Mouse (Mus musculus) kidney, embryonic 16.5 days (tissue): ENCODE results near the gene Cd300ld3. TPM values are rescaled to one million over a fixed set of nuclear protein-coding genes. Genes with fewer than 3 reads are reported as not detected.

ENCODE experiments used
- ATAC-seq: fragments of 200-750 bp; cut with Nextera tagmentation; 2 replicates; pipeline ENCODE4 v1.8.0; 2017; ENCODE audit warnings: moderate TSS enrichment; ENCODE audit not compliant: low FRiP score, low TSS enrichment
- H3K27ac ChIP-seq: fragments of 300-500 bp; sonication (generic); 2 replicates; pipeline ENCODE4 v1.5.1; 2014; ENCODE audit warnings: low read length
- H3K27me3 ChIP-seq: fragments of 300-500 bp; sonication (generic); 2 replicates; pipeline ENCODE4 v1.6.1; 2014; ENCODE audit warnings: low read length, control low read depth, mixed read lengths; ENCODE audit not compliant: insufficient read depth
- H3K36me3 ChIP-seq: fragments of 300-500 bp; sonication (generic); 2 replicates; pipeline ENCODE4 v1.6.1; 2014; ENCODE audit warnings: low read length, control low read depth, mixed read lengths; ENCODE audit not compliant: insufficient read depth
- H3K4me1 ChIP-seq: fragments of 300-500 bp; sonication (generic); 2 replicates; pipeline ENCODE4 v1.6.1; 2014; ENCODE audit warnings: low read length, control low read depth, mixed read lengths; ENCODE audit not compliant: insufficient read depth
- H3K4me2 ChIP-seq: fragments of 300-500 bp; sonication (generic); replicated peaks from 2 replicates; pipeline ENCODE4 v1.6.1; 2014; ENCODE audit warnings: low read depth, low read length
- H3K4me3 ChIP-seq: fragments of 300-500 bp; sonication (generic); 2 replicates; pipeline ENCODE4 v1.5.1; 2014; ENCODE audit warnings: mild to moderate bottlenecking, low read length
- H3K9ac ChIP-seq: fragments of 300-500 bp; sonication (generic); replicated peaks from 2 replicates; pipeline ENCODE4 v1.6.1; 2014; ENCODE audit warnings: low read length
- H3K9me3 ChIP-seq: fragments of 300-500 bp; sonication (generic); 2 replicates; pipeline ENCODE4 v1.6.1; 2016; ENCODE audit warnings: low read length, control low read depth
- WGBS: fragments of 180-500 bp; shearing (Covaris S2); extraction: QIAGEN DNeasy Blood & Tissue Kit; methylation state at CpG from one replicate; pipeline ENCODE4 v1.1.7; 2014; 5-methylcytosine and 5-hydroxymethylcytosine counted together
- polyA plus RNA-seq: library from polyadenylated mRNA; unstranded; fragments of >200 nt; fragmentation: Nextera tagmentation; extraction: Ambion mirVana; gene quantifications from 2 replicates; pipeline ENCODE4 v1.2.1, GENCODE M21; 2015

Gene Cd300ld3
- polyA plus RNA-seq, 1 experiment from 2014 or later, result not detected

DNA sequence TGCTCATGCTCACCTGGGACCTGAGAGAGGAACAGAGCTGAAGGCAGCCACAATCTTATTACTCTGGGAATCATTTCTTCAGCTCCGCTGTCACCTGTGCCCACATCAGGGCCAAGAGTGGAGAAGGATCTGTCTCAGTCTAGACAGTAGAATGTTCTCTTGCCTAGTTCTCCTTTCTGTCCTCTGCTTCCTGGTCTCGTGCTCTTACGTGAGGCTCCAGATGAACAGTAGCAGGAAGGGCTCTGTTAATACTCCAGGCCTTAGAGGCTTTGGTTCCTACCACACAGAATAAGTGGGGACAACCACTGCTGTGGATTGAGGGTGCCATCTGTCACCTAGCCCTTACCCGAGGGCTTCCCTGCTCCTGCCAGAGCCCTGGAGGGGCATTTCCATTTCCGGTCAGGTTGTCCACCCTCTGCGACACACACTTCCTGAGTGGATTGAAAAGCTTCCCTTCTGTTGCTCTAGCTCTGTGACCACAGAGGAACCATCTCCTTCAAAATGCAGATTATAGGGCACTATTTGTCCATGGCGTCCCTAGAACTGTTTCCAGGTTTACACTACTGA is 46.7 kb downstream of the Cd300ld3 start, which contains the start of gene Cd300c2:
Gene Cd300c2 (minus strand): TSS at position 407 of the 567 bp plus-strand sequence.
- H3K9me3 ChIP-seq, result no peaks in the 10 kb centered on the region
- no peak for ATAC-seq
- no peaks in the 10 kb centered on the region for H3K27me3 ChIP-seq
- no peak within 1 kb of the TSS for H3K4me3 ChIP-seq
- no peaks in the 10 kb centered on the region for H3K36me3 ChIP-seq
- H3K9ac ChIP-seq, result no peak within 1 kb of the TSS
- 82% methylated on average over 7 of the region's 7 CpGs for WGBS
- H3K27ac ChIP-seq, result no peak within 1 kb of the TSS
- H3K4me2 ChIP-seq, result no peak within 1 kb of the TSS
- no peaks in the 10 kb centered on the region for H3K4me1 ChIP-seq

Other genes starting within 250 kb of the Cd300ld3 start
- not detected in 2 replicates for gene Gpr142, start 249.5 kb downstream of the Cd300ld3 start, polyA plus RNA-seq
- gene Gprc5c, start 197.3 kb downstream of the Cd300ld3 start, polyA plus RNA-seq, result 153 and 162 TPM in 2 replicates
- gene Cd300a, start 158.4 kb downstream of the Cd300ld3 start, polyA plus RNA-seq, result 1.8 and 2.2 TPM in 2 replicates
- 0.32 and 0.37 TPM in 2 replicates for gene Cd300lb, start 114.0 kb downstream of the Cd300ld3 start, polyA plus RNA-seq
- gene Cd300c, start 79.3 kb downstream of the Cd300ld3 start, polyA plus RNA-seq, result not detected in 2 replicates
- 0.36 and 0.40 TPM in 2 replicates for gene Cd300ld, start 58.5 kb downstream of the Cd300ld3 start, polyA plus RNA-seq
- gene Cd300c2, start 46.5 kb downstream of the Cd300ld3 start, polyA plus RNA-seq, result 1.6 and 2.5 TPM in 2 replicates
- gene Cd300ld2, start 32.2 kb downstream of the Cd300ld3 start, polyA plus RNA-seq, result not detected in 2 replicates
- gene Cd300ld4, start 21.4 kb downstream of the Cd300ld3 start, polyA plus RNA-seq, result not detected in 2 replicates
- not detected in 2 replicates for gene Cd300ld5, start 10.6 kb downstream of the Cd300ld3 start, polyA plus RNA-seq
- 0.10 TPM in 1 of 2 replicates, not detected in the other for gene Cd300e, start 13.8 kb upstream of the Cd300ld3 start, polyA plus RNA-seq
- 1.7 and 2.2 TPM in 2 replicates for gene Rab37, start 43.0 kb upstream of the Cd300ld3 start, polyA plus RNA-seq
- gene Cd300lf, start 85.6 kb upstream of the Cd300ld3 start, polyA plus RNA-seq, result 0.52 and 0.53 TPM in 2 replicates
- 165 and 170 TPM in 2 replicates for gene Slc9a3r1, start 114.9 kb upstream of the Cd300ld3 start, polyA plus RNA-seq
- gene Tmem104, start 139.1 kb upstream of the Cd300ld3 start, polyA plus RNA-seq, result 11.7 and 13.8 TPM in 2 replicates
- gene Nat9, start 139.4 kb upstream of the Cd300ld3 start, polyA plus RNA-seq, result 28.0 and 29.7 TPM in 2 replicates
- gene Grin2c, start 218.8 kb upstream of the Cd300ld3 start, polyA plus RNA-seq, result not detected in 2 replicates
- gene Fdxr, start 228.6 kb upstream of the Cd300ld3 start, polyA plus RNA-seq, result 20.0 and 23.6 TPM in 2 replicates
- 0.40 and 0.42 TPM in 2 replicates for gene Fads6, start 249.3 kb upstream of the Cd300ld3 start, polyA plus RNA-seq